Mouse (Mus musculus): Measurements from ENCODE around the gene Apbb2. TPM values are rescaled to one million over a fixed set of nuclear protein-coding genes. Genes with fewer than 3 reads are reported as not detected.

The Apbb2 gene
- polyA plus RNA-seq, 1 experiment from 2014 or later: 30.9 TPM

DNA sequence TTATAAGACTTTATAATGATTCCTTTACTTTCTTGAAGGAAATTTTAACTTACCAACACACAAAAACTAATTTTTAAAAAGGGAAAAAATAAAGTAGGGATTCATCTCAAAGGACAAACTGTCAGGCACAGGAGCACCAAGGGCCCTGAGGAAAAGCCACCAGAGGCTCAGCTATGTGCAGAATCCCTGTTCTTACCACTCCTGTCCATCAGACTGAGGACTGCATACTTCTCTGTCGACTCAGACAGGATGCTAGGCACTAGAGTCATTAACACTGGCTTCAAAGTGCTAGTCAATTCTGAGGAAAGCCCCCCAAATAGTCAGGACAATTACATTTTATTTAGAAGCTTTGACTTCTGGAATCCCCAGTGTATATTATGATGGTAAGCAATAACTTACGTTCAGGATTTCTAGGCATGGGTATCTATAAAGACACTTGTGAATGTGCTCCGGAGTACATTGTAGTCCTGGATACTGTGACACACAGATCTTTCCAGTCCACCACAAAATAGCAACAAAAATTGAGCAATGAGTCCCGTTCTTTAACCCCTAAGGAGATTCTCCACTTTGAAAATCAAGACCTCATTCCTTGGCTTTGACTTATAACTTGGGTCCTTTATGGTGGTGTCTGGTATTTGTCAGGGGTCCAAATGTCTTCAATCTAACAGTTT is 150.1 kb downstream of the Apbb2 start:
- no peak overlapping the region for H3K27ac ChIP-seq (replicated peaks in 1 of 2; ENCODE audit: control insufficient read depth in 1 of 2, insufficient read depth in 1 of 2, low read depth in 2 of 2, low read length in 2 of 2)
- H3K36me3 ChIP-seq (ENCODE audit: control insufficient read depth, insufficient read depth, low read length): no peaks in the 10 kb centered on the region
- no peak for ATAC-seq (ENCODE audit: insufficient number of reproducible peaks, insufficient read depth, low FRiP score, low read depth)
- no peak overlapping the region for H3K4me3 ChIP-seq (ENCODE audit: control insufficient read depth in 1 of 2, insufficient read depth in 1 of 2, low read depth in 1 of 2, low read length in 2 of 2)
- 70% methylated on average over 4 of the region's 4 CpGs for WGBS
- H3K4me1 ChIP-seq (ENCODE audit: control insufficient read depth in 2 of 2, insufficient read depth in 2 of 2, low read length in 2 of 2): peaks cover under 1 to 4% of the 10 kb centered on the region in 2 experiments; a peak in 2 of 4 replicates
- H3K4me2 ChIP-seq (ENCODE audit: low read length): no peak overlapping the region
- no peak overlapping the region for H3K9ac ChIP-seq (ENCODE audit: low read length)
- no peaks in the 10 kb centered on the region for H3K27me3 ChIP-seq (ENCODE audit: control insufficient read depth, insufficient read depth, low read length)
- H3K9me3 ChIP-seq (ENCODE audit: control insufficient read depth, low read length): no peaks in the 10 kb centered on the region

DNA sequence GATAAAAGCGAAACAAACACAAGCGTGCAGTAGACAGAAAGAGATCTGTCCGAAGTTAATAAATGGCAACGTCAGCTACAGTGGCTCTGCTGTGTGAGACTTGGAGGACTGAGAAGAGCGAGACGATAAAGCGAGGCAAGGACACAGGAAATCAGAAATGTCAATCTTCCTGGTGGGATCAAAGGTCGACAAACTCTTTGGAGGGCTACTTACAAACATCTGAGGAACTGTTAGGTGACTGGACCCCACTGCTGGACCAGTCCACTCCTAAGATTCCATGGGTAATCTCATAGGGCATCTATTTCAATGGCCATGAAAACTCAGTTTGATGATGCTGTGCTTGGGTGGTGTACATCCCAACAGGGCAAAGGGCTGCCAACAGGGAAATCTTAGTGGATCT is 155.9 kb downstream of the Apbb2 start:
- peaks cover 3 to 13% of the 10 kb centered on the region in 2 experiments; a peak in 2 of 4 replicates for H3K4me1 ChIP-seq (ENCODE audit: control insufficient read depth in 2 of 2, insufficient read depth in 2 of 2, low read length in 2 of 2)

DNA sequence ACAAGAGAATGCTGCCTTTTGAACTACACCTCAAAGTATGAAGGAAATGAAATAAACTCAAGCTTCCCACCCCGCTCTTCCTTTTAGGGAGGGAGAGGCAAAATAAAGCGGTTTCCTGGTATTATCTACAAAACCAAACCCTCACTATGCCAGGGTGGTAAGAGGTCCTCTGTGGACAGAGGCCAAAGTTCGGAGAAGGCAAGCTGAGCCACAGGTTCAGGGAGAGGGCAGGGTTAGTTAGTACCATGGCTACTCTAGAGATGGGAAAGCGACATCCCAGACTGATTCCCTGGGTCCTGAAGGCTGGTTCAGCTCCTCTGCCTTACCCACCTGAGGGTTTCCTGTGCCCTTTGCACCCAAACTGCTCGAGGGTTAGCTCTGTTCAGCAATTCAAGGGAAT is 159.7 kb downstream of the Apbb2 start:
- Histone ChIP-seq H3K36me3 (ENCODE audit: control insufficient read depth, insufficient read depth, low read length) (no peaks in the 10 kb centered on the region; the same call in 1 of the 2 replicates), H3K9ac (ENCODE audit: low read length) (no peak overlapping the region), H3K27me3 (ENCODE audit: control insufficient read depth, insufficient read depth, low read length) (no peaks in the 10 kb centered on the region), H3K4me1 (ENCODE audit: control insufficient read depth in 2 of 2, insufficient read depth in 2 of 2, low read length in 2 of 2) (peaks cover 5 to 15% of the 10 kb centered on the region in 2 experiments; a peak in 2 of 4 replicates), H3K9me3 (ENCODE audit: control insufficient read depth, low read length) (no peaks in the 10 kb centered on the region), H3K4me3 (ENCODE audit: control insufficient read depth in 1 of 2, insufficient read depth in 1 of 2, low read depth in 1 of 2, low read length in 2 of 2) (no peak overlapping the region), H3K4me2 (ENCODE audit: low read length) (no peak overlapping the region), H3K27ac (replicated peaks in 1 of 2; ENCODE audit: control insufficient read depth in 1 of 2, insufficient read depth in 1 of 2, low read depth in 2 of 2, low read length in 2 of 2) (no peak overlapping the region)
- 65% methylated on average over 5 of the region's 5 CpGs for WGBS
- ATAC-seq (ENCODE audit: insufficient number of reproducible peaks, insufficient read depth, low FRiP score, low read depth): no peak

More for the DNA sequence above, 155.9 kb downstream of the Apbb2 start:
- H3K36me3 ChIP-seq (ENCODE audit: control insufficient read depth, insufficient read depth, low read length): no peaks in the 10 kb centered on the region; the same call in 1 of the 2 replicates
- no peaks in the 10 kb centered on the region for H3K9me3 ChIP-seq (ENCODE audit: control insufficient read depth, low read length)
- no peak overlapping the region for H3K4me3 ChIP-seq (ENCODE audit: control insufficient read depth in 1 of 2, insufficient read depth in 1 of 2, low read depth in 1 of 2, low read length in 2 of 2)
- no peaks in the 10 kb centered on the region for H3K27me3 ChIP-seq (ENCODE audit: control insufficient read depth, insufficient read depth, low read length)
- H3K4me2 ChIP-seq (ENCODE audit: low read length): no peak overlapping the region
- H3K27ac ChIP-seq (replicated peaks in 1 of 2; ENCODE audit: control insufficient read depth in 1 of 2, insufficient read depth in 1 of 2, low read depth in 2 of 2, low read length in 2 of 2): no peak overlapping the region
- WGBS: 82% methylated on average over 8 of the region's 8 CpGs
- no peak overlapping the region for H3K9ac ChIP-seq (ENCODE audit: low read length)
- no peak for ATAC-seq (ENCODE audit: insufficient number of reproducible peaks, insufficient read depth, low FRiP score, low read depth)

DNA sequence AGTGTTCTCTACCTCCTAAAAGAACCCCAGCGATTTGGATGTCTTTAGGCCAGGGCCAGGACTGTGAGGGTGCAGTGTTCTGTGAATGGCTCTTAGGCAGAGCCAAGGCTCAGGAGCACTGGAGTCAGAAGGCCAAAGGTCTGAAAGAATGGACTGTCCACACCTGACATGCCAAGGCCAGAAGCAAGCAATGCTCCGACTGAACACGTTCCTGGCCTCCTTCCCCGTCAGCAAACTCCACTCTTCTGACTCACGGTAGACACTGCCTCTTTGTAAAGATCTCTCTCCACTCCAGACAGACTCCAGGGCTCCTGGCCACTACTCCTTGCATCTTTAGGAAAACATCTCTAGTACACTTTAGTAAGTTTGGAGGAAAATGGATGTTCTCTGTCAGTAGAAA is 163.3 kb downstream of the Apbb2 start:
- ATAC-seq (ENCODE audit: insufficient number of reproducible peaks, insufficient read depth, low FRiP score, low read depth): no peak
- H3K4me1 ChIP-seq (ENCODE audit: control insufficient read depth in 2 of 2, insufficient read depth in 2 of 2, low read length in 2 of 2): peaks cover 5 to 22% of the 10 kb centered on the region in 2 experiments; a peak in 3 of 4 replicates
- H3K9me3 ChIP-seq (ENCODE audit: control insufficient read depth, low read length): no peaks in the 10 kb centered on the region
- no peak overlapping the region for H3K4me3 ChIP-seq (ENCODE audit: control insufficient read depth in 1 of 2, insufficient read depth in 1 of 2, low read depth in 1 of 2, low read length in 2 of 2)
- no peaks in the 10 kb centered on the region for H3K27me3 ChIP-seq (ENCODE audit: control insufficient read depth, insufficient read depth, low read length)
- WGBS: 63% methylated on average over 5 of the region's 5 CpGs
- no peak overlapping the region for H3K27ac ChIP-seq (replicated peaks in 1 of 2; ENCODE audit: control insufficient read depth in 1 of 2, insufficient read depth in 1 of 2, low read depth in 2 of 2, low read length in 2 of 2)
- H3K36me3 ChIP-seq (ENCODE audit: control insufficient read depth, insufficient read depth, low read length): peaks cover 11% of the 10 kb centered on the region
- H3K4me2 ChIP-seq (ENCODE audit: low read length): no peak overlapping the region
- no peak overlapping the region for H3K9ac ChIP-seq (ENCODE audit: low read length)

DNA sequence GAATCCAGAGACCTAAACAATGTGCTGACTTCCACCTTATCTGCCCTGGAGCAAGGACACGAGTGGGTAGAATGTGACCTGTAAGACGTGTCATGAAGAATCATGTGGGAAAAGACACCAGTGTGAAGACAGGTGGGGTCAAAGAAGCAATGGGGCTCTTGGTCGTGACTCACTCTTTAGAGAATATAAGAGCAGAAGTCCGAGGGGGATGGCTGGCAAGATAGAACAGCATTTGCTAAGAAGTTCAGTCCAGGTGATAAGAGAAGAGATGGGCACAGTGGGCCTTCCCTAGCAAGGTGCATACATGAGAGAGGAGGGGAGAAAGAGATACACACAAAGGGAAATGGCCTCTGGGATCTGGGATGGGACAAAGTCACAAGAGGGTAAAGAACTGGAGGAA is 163.8 kb downstream of the Apbb2 start:
- ATAC-seq (ENCODE audit: insufficient number of reproducible peaks, insufficient read depth, low FRiP score, low read depth): no peak
- Histone ChIP-seq H3K4me3 (ENCODE audit: control insufficient read depth in 1 of 2, insufficient read depth in 1 of 2, low read depth in 1 of 2, low read length in 2 of 2) (no peak overlapping the region), H3K4me2 (ENCODE audit: low read length) (no peak overlapping the region), H3K9ac (ENCODE audit: low read length) (no peak overlapping the region), H3K27ac (replicated peaks in 1 of 2; ENCODE audit: control insufficient read depth in 1 of 2, insufficient read depth in 1 of 2, low read depth in 2 of 2, low read length in 2 of 2) (no peak overlapping the region), H3K9me3 (ENCODE audit: control insufficient read depth, low read length) (no peaks in the 10 kb centered on the region), H3K4me1 (ENCODE audit: control insufficient read depth in 2 of 2, insufficient read depth in 2 of 2, low read length in 2 of 2) (peaks cover 5 to 21% of the 10 kb centered on the region in 2 experiments; a peak in 3 of 4 replicates), H3K36me3 (ENCODE audit: control insufficient read depth, insufficient read depth, low read length) (peaks cover 11% of the 10 kb centered on the region), H3K27me3 (ENCODE audit: control insufficient read depth, insufficient read depth, low read length) (no peaks in the 10 kb centered on the region)
- WGBS: 67% methylated on average over 4 of the region's 4 CpGs

DNA sequence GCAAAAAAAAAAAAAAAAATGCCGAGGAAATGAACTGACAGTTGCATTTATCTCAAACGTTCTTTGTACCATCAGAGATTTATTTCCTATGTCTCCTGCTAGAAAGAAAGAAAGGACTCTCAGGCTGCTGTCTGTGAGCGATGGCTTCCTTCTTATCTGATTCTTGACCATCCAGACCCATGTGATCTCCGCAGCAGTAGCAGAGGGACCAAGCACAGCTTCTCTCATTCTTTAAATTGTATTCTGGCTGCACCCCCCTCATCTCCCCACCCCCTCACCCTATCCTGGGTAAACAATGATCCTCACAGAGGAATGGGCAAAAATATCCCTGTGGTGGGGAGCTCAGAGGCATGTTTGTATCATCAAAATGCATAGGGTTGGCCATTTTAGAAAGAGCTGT is 165.5 kb downstream of the Apbb2 start:
- no peak overlapping the region for H3K4me2 ChIP-seq (ENCODE audit: low read length)
- no peaks in the 10 kb centered on the region for H3K9me3 ChIP-seq (ENCODE audit: control insufficient read depth, low read length)
- H3K27ac ChIP-seq (replicated peaks in 1 of 2; ENCODE audit: control insufficient read depth in 1 of 2, insufficient read depth in 1 of 2, low read depth in 2 of 2, low read length in 2 of 2): no peak overlapping the region
- no peak for ATAC-seq (ENCODE audit: insufficient number of reproducible peaks, insufficient read depth, low FRiP score, low read depth)
- H3K4me3 ChIP-seq (ENCODE audit: control insufficient read depth in 1 of 2, insufficient read depth in 1 of 2, low read depth in 1 of 2, low read length in 2 of 2): no peak overlapping the region
- WGBS: 18% methylated on average over 4 of the region's 4 CpGs
- peaks cover 2 to 9% of the 10 kb centered on the region in 2 experiments; a peak in 3 of 4 replicates for H3K4me1 ChIP-seq (ENCODE audit: control insufficient read depth in 2 of 2, insufficient read depth in 2 of 2, low read length in 2 of 2)
- H3K27me3 ChIP-seq (ENCODE audit: control insufficient read depth, insufficient read depth, low read length): no peaks in the 10 kb centered on the region
- H3K9ac ChIP-seq (ENCODE audit: low read length): no peak overlapping the region
- H3K36me3 ChIP-seq (ENCODE audit: control insufficient read depth, insufficient read depth, low read length): peaks cover 11% of the 10 kb centered on the region

DNA sequence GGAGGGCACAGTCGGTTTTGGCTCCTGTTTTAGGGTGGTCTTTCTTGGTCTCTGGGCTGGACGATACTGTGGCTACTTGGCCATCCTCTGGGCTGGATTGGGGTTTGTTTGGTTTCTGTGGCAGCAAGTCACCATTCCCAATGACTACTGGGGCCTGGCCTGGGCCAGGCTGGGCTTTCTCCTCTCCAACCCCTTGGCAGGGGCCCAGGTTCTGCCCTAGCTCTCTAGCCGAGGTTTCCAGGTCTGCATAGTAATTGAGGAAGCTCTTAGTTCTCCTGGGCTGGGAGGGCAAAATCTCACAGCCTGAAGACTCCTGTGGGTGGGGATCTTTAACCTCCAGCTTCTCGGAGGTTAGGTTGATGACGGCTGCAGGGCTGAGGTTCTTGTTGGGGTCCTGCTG is 167.0 kb downstream of the Apbb2 start:
- H3K36me3 ChIP-seq (ENCODE audit: control insufficient read depth, insufficient read depth, low read length): peaks cover 11% of the 10 kb centered on the region
- no peak overlapping the region for H3K9ac ChIP-seq (ENCODE audit: low read length)
- no peaks in the 10 kb centered on the region for H3K9me3 ChIP-seq (ENCODE audit: control insufficient read depth, low read length)
- no peak overlapping the region for H3K4me2 ChIP-seq (ENCODE audit: low read length)
- WGBS: 80% methylated on average over 5 of the region's 5 CpGs
- peaks cover 2 to 9% of the 10 kb centered on the region in 2 experiments; a peak in 3 of 4 replicates for H3K4me1 ChIP-seq (ENCODE audit: control insufficient read depth in 2 of 2, insufficient read depth in 2 of 2, low read length in 2 of 2)
- no peaks in the 10 kb centered on the region for H3K27me3 ChIP-seq (ENCODE audit: control insufficient read depth, insufficient read depth, low read length)
- H3K27ac ChIP-seq (replicated peaks in 1 of 2; ENCODE audit: control insufficient read depth in 1 of 2, insufficient read depth in 1 of 2, low read depth in 2 of 2, low read length in 2 of 2): no peak overlapping the region
- no peak overlapping the region for H3K4me3 ChIP-seq (ENCODE audit: control insufficient read depth in 1 of 2, insufficient read depth in 1 of 2, low read depth in 1 of 2, low read length in 2 of 2)
- ATAC-seq (ENCODE audit: insufficient number of reproducible peaks, insufficient read depth, low FRiP score, low read depth): no peak

DNA sequence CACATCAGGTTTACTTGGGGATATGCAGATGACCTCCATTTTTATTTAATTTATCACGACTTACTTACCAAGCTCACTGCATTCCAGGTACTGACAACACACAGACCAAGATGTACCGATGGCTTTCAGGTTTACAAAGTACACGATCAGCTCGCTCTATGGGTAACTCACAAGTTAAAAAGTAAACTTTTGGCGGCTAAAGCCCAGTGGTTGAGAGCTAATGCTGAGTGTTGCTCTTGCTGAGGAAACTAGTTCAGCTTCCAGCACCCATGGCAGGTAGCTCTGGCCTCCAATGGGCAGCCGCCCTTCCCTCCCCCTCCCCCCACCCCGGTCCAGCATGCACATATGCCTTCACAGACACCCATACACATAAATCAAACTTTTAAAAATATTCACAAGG is 173.1 kb downstream of the Apbb2 start:
- Histone ChIP-seq H3K4me2 (ENCODE audit: low read length) (no peak overlapping the region), H3K27ac (replicated peaks in 1 of 2; ENCODE audit: control insufficient read depth in 1 of 2, insufficient read depth in 1 of 2, low read depth in 2 of 2, low read length in 2 of 2) (no peak overlapping the region), H3K4me1 (ENCODE audit: control insufficient read depth in 2 of 2, insufficient read depth in 2 of 2, low read length in 2 of 2) (no peaks in the 10 kb centered on the region), H3K4me3 (ENCODE audit: control insufficient read depth in 1 of 2, insufficient read depth in 1 of 2, low read depth in 1 of 2, low read length in 2 of 2) (no peak overlapping the region), H3K36me3 (ENCODE audit: control insufficient read depth, insufficient read depth, low read length) (no peaks in the 10 kb centered on the region; the same call in 1 of the 2 replicates), H3K27me3 (ENCODE audit: control insufficient read depth, insufficient read depth, low read length) (no peaks in the 10 kb centered on the region), H3K9me3 (ENCODE audit: control insufficient read depth, low read length) (no peaks in the 10 kb centered on the region), H3K9ac (ENCODE audit: low read length) (no peak overlapping the region)
- no peak for ATAC-seq (ENCODE audit: insufficient number of reproducible peaks, insufficient read depth, low FRiP score, low read depth)
- WGBS: 88% methylated on average over 7 of the region's 7 CpGs

Data from heart, embryonic 14.5 days (tissue).